Mouse (Mus musculus) testis, adult 2 months (tissue): Measurements from ENCODE around the gene Zfp637.

Experiments
- CTCF ChIP-seq: fragments of 200-500 bp; IDR thresholded peaks from 2 replicates; pipeline ENCODE4 v1.5.1; 2012; ENCODE audit warnings: low read depth, mild to moderate bottlenecking, inconsistent platforms, low read length, moderate library complexity; ENCODE audit not compliant: control insufficient read depth, insufficient read depth, insufficient replicate concordance
- POLR2A ChIP-seq: fragments of 200-500 bp; IDR thresholded peaks from 2 replicates; pipeline ENCODE4 v1.6.1; 2012; ENCODE audit warnings: low read depth, mild to moderate bottlenecking, inconsistent platforms, low read length, moderate library complexity; ENCODE audit not compliant: control insufficient read depth

- TF ChIP-seq POLR2A (no peak), CTCF (no peak)
Observed at GRCm38 (mm10) chr6:117861848-117862247, 20.9 kb downstream of the Zfp637 start, which contains the start of gene Zfp239.
